Mouse (Mus musculus) kidney, postnatal 4 days (tissue): ENCODE measurements around the gene Brdt.

Experiments
- DNase-seq, 2 experiments: peaks; one replicate each; pipeline ENCODE4 v3.0.0; 2021; ENCODE audit warnings: mixed read lengths in 2 of 2

Gene Brdt

DNA sequence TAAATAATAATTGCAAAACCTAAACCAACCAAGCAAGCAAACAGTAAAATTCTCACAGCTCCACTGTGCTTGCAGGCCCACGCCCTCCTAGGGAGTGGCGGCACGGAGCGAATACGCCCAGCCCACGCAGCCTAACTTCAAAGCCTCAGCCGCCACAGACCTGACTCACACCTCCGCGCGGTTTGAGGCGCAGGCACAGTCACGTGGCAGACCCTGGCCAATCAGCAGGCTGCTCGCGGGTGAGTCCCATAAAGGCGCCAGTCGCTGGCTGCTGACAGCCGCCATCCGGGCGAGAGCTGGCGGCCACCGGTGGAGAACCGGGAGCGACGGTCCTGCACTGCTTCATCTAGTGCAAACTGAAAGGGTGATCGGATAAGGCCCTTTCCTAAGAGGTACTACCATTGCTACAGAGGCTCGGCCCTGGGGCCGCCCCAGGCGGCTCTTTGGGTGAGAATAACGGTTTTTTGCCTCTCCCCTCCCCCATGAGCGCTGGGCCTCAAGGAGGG lies at the start of gene Brdt:
Gene Brdt, plus strand, starts transcription at position 244 of the 506 bp plus-strand sequence.
- no peak for DNase-seq

DNA sequence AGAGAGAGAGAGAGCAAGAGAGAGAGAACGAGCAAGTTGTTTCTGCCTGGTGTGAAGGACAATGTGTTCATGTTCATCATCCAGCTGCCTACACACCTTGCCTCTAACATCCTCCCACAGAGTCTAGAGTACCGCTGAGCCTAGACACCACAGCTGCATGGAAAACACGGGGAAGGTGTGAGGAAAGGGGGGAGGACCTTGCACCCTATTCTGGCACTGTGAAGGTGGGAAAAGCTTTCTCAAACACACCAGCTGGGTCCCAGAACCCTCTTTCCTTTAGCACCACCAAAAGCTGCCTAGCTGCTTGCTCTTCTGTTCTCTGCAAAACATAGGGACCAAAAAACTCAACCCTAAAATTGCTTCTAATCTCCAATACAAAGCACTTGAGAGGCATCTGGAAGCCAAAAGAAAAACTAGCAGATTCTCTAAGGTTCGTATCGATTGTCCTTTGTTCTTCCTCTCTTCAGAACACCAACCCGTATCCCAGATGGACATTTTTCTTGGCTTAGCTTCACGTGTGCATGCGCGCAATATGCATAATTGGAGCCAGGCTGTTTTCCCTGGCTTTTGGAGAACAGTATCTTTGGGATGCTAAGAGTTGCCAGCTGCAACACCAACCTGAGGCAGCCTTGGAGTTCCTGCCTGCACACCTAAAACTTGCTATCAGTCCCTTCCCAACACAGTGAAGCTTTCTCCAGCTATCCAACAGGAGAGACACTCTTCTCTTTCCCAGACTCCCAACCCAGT lies 48.2 kb upstream of the Brdt start:
- DNase-seq = no peak

DNA sequence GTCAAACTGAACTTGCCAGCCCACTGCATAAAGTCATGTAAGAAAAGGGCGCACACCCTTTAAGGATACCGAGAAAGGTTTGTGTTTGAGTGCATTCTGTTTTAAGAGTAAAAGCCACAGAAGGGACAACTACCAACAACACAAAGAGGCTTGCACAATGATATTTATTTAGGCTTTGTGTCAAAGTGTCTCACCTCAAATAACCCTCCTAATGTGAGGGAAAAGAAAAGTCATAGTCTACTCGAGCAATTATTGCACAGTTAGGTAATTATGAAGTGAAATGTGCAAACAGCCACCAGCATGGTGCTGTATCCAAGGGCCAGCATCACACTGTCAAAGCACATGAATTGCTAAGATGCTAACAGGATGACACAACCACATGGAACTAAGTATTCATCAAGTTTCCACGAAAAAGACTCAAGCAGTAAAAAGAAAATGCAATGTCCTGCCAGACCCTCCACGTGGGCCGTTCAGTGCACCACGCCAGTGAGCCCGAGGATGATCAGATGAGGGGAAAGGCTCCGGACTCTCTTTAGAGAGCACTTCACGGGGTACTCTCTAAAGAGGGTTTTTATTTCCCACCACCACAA lies 46.9 kb upstream of the Brdt start:
- no peak for DNase-seq

DNA sequence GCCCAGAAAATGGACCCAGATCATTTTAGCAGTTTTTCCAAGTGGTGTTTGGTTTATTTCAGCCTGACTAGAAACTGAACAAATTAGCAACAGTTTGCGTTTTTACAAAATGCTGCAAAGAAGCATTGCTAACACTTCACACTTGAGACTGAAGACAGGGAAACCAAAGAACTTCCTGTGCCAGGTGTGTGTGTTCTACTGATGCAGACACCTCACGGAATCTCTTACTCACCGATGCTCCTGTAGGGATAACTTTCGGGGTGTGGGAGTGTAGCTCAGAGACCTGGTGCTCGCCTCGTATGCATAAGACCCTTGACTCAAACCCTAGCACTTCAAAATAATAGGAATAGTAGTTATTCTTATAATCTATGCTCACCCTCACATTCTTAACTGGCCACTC lies 45.4 kb upstream of the Brdt start:
- DNase-seq = no peak

DNA sequence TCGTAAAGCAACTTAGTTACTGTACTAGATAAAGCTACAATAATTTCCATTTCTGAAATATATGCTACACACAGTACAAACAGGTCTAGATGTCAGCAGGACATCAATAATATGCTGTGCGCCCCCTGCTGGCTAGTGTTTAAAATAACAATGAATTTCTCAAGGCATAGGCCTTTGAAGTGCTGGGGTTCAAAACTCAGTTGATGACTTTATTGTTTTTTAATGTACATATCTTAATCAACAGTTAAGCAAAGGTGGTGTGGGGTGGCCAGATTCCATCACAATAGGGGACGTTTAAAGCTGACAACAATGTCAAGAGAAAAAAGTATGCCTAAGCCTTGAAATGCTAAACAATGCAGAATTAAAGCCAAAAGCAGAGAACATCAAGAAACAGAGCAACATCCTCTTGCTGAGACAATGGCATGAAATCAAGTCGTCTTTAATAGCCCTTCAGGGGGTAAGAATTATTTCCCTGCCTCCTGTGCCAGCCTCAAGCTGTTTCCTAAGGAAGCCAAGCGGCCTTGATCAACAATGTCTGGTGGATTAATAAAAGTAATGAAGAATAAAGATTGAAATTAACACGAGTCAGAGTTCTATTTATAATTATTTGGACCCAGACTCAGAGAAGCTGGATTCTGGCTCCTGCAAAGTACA lies 43.6 kb upstream of the Brdt start:
- DNase-seq = peak; percentile 82 to 83

DNA sequence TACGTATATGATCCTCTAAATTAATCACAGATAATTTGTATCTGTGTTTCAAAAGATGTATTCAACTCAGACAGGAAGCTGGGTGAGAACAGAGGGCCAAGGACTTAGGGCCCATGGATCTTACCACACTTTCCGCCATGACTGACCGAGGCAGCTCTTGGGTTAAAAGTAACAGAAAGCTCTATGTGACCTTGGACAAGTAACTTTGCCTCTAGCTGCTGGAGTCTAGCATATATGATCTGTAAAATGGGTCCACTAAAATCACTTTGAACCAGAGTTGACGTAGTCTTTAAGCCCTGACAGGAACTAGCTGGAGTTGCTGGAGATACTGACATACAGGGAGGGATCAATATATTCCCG lies 43.1 kb upstream of the Brdt start:
- DNase-seq = no peak

DNA sequence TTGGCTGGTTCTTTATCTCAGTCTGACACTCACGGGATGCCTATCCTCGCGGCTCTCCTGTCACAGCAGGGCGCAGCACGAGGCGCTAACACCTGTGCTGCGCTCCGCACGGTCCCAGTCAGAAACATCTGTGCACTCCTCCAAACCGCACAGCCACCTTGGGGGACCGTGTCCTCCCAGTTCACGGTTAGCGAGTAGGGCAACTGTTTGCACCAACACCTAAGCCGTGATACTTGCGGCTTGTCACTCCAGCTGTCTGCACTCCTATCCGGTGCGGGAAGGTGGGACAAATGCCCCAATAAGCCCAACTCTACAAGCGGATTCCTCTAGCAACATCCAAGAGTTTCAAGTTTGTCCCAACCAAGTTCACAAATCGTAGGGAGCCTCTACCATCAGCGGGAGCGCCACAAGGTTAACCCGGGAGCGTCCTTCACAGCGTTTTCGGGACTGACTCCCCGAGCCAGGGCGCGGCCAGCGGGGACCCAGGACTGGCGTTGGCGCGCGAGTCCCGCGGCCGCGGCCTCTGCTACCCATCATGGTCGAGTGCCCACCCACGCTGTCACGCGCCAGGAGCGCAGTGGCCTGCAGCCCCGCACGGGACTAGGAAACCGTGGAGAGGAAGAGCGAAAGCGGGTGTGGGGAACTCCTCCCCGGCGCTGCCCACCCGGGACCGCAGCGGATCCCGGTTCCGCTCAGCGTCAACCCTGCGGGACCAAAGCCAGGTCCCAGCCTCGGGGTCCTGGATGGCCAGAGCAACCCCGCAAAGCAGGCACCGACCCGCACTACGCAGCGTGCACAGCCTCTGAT lies 42.3 kb upstream of the Brdt start:
- no peak for DNase-seq

DNA sequence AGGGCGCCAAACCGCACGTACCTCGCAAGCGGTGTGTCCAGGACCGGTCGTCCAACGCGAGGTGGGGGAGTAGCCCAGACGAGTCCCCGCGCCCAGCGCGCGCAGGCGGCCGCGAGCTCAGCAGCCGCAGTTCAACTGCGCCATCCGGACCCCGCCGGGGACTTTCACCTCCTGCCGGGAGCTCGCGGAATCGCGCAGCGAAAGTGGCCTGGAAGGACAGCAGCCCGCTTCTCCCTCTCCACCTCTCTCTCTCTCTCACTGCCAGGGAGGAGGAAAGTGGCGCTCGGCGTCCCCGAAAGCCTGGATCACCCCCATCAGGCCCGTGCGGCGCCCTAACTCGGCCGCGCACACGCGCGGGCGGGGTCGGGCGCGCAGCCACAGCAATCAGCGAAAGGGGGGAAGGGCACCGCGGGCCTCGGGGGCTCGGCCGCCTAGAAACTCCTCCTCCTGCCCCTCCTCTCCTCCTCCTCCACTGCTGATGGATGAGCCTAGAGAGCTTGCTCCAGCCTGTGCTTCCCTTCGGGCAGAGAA lies 41.7 kb upstream of the Brdt start, which contains the start of gene Tgfbr3:
Gene Tgfbr3, minus strand, starts transcription at position 396 of the 531 bp plus-strand sequence.
- peak; percentile 91 to 94 for DNase-seq

DNA sequence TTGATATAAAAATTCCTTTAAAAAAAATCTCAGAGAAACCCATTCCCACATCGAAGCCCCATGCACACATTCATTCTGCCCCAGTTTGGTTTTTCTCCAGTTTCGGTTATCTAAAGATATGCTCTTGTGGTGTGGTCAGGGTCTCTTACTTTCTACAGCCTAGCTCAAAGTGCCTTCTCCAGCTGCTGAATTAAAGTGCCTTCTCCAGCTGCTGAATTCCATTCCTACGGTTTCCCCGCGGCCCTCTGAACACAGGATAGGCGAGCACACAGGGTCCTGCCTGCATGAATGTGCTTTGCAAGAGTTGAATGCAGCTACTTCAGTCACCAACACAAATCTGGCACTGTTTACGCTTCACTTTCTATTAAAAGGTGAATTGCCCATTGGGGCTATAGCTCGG lies 41.0 kb upstream of the Brdt start:
- no peak for DNase-seq

DNA sequence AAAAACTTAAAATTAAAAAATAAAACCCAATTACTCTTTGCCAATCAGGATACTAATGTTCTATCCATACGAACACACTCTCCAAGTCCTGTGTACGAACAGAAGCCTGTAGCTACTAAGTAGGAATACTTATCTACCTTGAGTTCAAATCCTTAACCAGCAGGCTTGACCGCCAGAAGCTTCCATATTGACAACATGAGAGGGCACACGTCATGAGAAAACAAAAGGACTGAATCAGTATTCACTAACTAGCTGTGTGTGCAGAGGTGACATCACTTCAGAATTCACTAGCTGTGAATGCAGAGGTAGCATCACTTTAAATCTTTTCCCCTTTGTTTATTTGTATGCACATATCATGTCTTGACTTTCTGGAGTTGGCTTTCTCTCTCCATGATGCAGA lies 36.9 kb upstream of the Brdt start:
- no peak for DNase-seq

DNA sequence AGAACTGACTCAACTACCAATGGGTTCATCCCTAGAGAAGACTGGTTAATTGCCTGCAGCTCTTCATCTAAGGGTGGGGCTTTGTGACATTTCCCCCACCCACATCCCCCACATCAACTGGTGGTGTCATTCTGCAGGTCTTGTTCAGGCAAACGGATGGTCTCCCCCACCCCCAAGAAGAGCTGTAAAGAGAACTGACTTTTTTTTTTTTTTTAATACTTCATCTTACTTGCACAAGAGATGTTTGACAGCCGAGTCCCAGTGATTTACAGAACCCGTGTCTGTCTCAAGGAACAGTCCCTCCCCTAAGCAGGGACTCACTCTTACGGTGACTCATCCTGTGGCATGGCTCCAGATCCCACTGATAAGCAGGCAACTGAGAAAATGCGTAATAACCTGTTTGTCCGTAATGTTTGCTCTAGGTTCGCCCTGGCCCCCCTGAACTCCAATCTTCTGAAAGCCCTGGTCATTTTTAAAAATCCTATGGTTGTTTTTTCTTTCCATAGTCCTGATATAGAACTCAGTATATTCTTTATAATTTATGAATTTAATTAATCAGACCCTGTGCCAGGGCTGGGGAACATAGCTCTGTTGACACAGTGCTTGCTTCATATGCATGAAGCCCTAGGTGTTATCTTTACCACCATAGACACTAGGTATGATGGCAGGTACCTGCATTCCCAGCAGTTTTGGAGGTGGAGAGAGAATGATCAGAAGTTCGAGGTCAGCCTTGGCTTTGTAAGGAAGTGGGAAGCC lies 35.7 kb upstream of the Brdt start:
- DNase-seq = peak; percentile 36 to 48

DNA sequence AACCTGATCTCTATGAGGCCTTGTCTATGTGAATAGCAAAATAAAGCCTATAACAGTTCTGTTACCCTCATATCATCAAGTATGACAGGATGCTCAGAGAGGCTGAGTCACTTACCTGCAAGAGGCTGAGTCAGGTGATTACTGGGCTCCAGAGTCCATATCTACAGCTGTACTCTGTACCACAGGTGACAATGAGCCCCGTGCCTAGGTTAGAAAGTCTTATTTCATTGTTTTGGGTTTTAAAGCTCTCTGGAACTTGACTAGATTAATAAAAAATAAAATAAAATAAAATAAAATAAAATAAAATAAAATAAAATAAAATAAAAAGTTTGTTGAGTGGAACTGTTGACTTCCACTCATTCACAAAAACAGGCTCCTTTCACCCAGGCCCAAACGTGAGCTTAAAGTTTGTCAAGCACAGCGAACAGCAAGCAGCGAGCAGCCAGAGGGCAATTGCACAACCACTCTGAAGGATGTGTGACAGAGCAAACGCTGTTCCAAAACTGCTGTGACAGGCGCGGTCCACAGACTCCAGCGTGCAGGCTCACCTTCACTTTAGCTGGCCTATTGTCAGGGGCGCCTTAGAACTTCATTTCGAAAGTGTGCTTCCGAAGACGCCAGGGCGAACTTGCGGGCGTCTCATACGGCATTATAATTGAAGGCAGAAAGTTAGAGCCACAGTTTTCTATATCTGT lies 35.0 kb upstream of the Brdt start:
- peak in 1 of 2 experiments; percentile 34 for DNase-seq

DNA sequence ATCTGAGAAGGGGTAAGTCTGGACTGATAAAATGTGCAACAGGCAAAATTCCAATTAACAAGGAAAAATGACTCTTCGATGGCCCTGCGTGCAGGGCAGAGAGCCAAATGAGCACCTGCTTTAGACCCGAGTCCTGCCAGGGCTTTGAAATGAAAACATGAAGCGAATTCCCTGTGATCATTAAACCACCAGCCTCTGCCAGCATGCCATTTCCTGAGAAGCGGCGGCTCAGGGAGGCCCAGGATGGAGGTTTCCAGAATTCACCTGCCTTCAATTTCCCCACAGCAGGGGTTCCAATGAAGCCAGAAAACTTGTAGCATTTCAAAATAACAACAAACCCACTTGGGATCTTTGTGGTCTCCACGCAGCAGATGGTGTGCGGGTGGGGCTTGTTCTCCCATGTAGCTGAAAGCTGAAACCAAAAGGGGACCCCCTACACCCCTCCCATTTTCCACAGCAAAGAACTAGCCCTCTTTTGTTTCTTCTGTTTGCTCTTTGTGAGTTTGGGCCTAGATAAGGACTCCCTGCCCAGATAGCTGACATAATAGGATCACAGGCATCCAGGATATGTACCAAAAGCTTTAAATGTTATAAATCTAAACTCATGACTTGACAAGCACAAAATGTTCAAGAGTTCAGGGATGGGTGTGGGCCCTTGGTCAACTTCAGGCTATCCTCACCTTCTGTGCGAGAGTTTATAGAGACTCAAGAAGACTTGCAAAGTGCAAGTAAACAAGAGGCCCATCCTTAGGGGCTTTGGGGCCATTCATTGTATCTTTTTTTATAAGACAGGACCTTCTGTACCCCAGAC lies 34.2 kb upstream of the Brdt start:
- DNase-seq = peak; percentile 28 to 37

DNA sequence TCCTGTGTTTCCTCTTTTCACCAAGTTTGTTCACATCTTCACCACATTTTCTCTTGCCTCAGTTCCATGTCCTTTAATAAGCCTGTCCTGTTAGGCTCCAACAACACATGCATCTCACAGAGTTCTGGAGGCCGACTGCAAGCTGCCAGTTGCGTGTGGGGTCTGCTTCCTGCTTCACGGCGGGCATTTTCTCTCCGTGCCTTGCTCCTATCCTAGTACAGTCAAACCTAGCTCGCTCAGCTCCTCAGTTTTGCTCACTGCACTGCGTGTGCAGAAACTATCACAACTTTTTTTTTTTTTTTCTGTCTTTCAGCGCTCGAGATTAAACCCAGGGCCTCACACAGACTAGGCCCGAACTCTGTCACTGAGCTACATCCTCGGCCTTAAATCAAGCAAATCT lies 32.1 kb upstream of the Brdt start:
- DNase-seq = no peak

DNA sequence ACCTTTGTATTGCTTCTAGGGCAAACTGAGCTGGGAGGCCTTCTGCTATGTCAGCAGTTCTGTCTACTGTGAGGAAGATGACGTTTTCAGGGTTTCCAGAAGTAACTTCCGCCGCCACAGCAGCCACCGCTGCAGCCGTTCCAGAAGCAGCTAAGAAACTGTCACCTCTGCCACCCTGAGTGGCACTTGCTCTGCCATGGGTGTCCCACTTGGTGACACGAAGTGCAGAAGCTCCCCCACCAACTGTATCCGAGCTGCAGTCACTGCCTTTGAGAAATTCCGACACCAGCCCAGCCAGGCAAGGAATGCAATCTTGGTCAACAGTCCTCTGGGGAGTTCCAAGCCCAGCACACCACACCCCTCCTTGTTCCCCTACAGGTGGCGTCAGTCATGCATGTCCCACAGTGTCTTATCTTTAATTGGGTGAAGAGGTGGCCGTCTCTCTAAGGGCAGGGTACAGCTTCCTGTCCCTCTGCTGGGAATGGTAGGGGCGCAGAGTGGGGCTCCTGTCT lies 27.6 kb upstream of the Brdt start:
- DNase-seq = peak; percentile 35 to 54

DNA sequence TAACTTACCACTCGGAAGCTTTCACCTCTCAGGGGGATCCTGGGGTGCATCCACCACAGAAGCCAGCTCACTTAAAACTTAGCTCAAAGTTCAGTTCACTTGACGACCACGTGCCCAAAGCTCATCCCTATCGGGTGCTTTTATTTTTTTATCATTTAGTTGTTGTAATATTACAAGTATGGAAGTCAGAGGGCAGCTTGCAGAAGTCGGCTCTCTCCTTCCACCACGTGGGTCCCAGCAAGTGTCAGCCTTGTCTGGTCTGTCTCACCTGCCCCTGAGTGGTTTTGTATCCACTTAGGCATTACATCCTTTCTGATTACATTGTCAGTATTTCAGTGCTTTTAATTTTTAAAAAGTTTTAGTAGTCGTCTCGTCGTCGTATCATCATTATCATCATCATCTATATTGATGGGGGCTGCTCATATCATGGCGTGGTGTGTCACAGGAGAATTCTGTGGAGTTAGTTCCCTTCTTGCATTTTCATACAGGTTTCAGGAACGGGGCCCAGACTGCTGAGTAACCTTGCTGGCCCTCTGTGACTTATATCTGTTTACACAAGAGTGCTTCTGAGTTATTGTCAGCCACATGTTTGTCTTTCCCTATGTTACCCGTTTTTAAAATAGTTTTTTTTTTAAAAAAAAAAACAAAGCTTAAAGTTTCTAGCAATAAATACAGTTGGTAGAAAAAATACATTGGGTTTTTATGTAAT lies 26.7 kb upstream of the Brdt start:
- DNase-seq = no peak

DNA sequence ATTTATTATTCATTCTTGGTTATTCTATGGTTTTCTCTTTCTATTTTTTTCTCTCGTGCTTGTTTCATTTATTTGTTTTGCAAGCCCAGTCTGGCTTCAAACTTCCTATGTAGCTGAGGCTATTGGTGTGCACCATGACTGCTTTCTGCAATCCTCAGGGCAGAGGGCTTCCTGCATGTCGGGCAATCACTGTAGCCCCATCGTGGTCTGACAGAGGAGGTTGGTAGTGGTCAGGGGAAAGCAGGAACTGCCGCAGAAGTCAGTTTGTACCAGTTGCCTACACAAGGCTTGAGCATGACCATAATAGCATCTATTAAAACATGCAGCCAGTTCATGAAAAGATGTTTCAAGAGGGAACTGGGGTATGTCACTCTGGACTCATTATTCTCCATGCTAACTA lies 23.5 kb upstream of the Brdt start:
- no peak for DNase-seq

DNA sequence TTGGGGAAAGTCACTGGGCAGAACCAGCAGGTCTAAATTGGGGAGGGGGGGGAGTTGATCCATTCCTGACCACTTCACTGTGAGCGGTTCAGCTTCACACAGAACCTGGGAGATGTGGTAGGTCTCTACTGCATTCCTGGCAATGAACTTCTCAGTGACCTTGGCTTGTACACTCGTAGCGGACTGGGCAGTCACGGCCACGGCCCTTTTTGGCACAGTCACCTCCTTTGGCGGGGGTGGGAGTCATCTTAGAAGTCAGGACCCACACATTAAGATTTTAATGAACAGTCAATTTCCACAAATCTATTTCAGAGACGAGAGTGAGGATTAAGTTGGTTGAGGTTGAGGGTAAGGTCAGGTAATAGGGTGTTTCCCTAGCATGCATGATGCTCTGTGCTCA lies 13.8 kb upstream of the Brdt start:
- no peak for DNase-seq

DNA sequence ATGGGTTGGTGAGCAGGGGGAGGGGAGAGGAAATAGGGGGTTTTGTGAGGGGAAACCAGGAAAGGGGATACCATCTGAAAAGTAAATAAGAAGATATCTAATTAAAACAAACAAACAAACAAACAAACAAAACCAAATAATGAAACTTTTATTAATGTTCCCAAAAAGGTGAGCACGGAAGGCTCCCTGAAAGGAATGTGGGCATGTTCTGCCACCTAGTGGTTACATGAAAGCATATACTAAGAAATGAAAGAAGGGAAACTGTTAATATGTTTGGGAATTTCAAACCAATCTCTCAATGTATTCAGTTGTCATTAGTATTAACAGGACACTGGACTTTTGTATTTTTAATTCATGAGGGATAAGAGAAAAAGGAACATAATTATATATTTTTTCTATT lies 10.3 kb upstream of the Brdt start:
- DNase-seq = peak; percentile 21 to 45

DNA sequence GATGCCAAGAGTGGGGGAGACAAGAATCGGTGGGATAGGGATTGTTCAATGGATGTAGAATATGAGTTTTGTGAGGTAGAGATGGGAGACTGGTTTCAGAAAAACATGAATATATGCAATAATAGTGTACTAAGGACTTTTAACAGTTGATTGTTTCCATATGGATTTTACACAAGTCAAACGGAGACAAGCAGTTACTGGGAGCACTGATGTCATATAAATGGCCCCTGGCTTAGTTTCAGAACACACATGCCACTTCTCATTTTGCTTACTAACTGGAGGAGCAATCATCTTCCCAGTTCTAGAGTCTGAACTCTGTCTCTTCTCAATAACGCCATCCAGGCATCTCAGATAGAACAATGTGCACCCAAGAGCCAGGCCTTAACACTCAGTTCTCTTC lies 9.4 kb downstream of the Brdt start:
- DNase-seq = no peak
